Mouse (Mus musculus) liver (tissue): Measurements from ENCODE around the gene Lig4.

ENCODE experiments used
- DNase-seq: peaks from one replicate; pipeline ENCODE4 v3.0.0-alpha.2; 2020; ENCODE audit warnings: mixed read lengths

The Lig4 gene

DNA sequence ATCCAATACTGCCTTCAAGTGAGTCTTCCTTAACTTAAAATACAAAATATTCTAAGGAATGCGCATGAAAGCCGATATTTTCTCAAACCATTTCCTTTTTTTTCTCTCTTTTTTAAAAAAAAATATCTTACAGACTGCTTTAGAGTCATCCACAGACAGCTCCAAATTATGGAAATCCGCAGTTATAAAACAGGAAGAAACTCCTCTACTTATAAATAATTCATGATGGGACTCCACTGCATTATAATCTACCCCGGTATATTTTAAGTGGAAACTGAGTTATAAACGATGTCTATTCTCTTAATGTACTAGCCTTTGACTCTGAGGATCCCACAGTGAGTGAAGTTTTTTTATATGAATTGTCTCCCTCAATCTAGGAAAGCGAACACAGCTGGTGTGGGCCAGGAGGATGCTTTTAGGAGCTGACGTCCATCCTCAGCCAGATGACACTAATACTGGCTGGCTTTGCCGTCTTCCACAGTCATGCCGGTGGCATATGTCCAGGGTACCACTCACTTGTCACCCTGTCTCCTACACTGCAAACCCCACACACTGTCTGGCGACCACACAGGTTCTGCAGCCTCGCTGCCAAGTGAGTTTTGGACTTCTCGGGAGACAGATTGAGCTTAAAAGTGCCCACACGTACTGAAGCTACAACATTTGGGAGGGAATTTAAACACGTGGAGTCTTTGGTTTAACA, 47.6 kb downstream of the Lig4 start:
- DNase-seq, result no peak
